Mouse (Mus musculus) forebrain, embryonic 16.5 days (tissue): ENCODE data around the gene Nags. TPM values are rescaled to one million over a fixed set of nuclear protein-coding genes. Genes with fewer than 3 reads are reported as not detected.

ENCODE experiments used
- ATAC-seq: fragments of 200-750 bp; cut with Nextera tagmentation; 2 replicates; pipeline ENCODE4 v1.8.0; 2017; ENCODE audit warnings: mild to moderate bottlenecking, moderate library complexity
- H3K27ac ChIP-seq: fragments of 300-500 bp; sonication (generic); 2 replicates; pipeline ENCODE4 v1.5.1; 2014; ENCODE audit warnings: low read length, control low read depth
- H3K27me3 ChIP-seq: fragments of 300-500 bp; sonication (generic); replicated peaks from 2 replicates; pipeline ENCODE4 v1.6.1; 2014; ENCODE audit warnings: low read length; ENCODE audit not compliant: control insufficient read depth, insufficient read depth
- H3K36me3 ChIP-seq: fragments of 300-500 bp; sonication (generic); 2 replicates; pipeline ENCODE4 v1.6.1; 2014; ENCODE audit not compliant: control insufficient read depth, insufficient read depth
- H3K4me1 ChIP-seq: fragments of 300-500 bp; sonication (generic); replicated peaks from 2 replicates; pipeline ENCODE4 v1.6.1; 2014; ENCODE audit warnings: low read length; ENCODE audit not compliant: control insufficient read depth, insufficient read depth
- H3K4me2 ChIP-seq: fragments of 300-500 bp; sonication (generic); 2 replicates; pipeline ENCODE4 v1.6.1; 2014; ENCODE audit warnings: mild to moderate bottlenecking, low read length, control low read depth
- H3K4me3 ChIP-seq: fragments of 300-500 bp; sonication (generic); replicated peaks from 2 replicates; pipeline ENCODE4 v1.5.1; 2014; ENCODE audit warnings: mild to moderate bottlenecking, low read length, control low read depth
- H3K9ac ChIP-seq: fragments of 300-500 bp; sonication (generic); replicated peaks from 2 replicates; pipeline ENCODE4 v1.6.1; 2014; ENCODE audit warnings: low read depth, low read length, control low read depth
- H3K9me3 ChIP-seq: fragments of 300-500 bp; sonication (generic); 2 replicates; pipeline ENCODE4 v1.6.1; 2016; ENCODE audit warnings: low read length; ENCODE audit not compliant: control insufficient read depth
- WGBS: fragments of 180-500 bp; shearing (Covaris S2); extraction: QIAGEN DNeasy Blood & Tissue Kit; methylation state at CpG from one replicate; pipeline ENCODE4 v1.1.7; 2014; 5-methylcytosine and 5-hydroxymethylcytosine counted together
- polyA plus RNA-seq: library from polyadenylated mRNA; unstranded; fragments of >200 nt; fragmentation: Nextera tagmentation; extraction: Ambion mirVana; gene quantifications from 2 replicates; pipeline ENCODE4 v1.2.1, GENCODE M21; 2015

The Nags gene
- polyA plus RNA-seq, 1 experiment from 2014 or later = not detected

GRCm38 (mm10) chr11:102116241-102116640 is 29.1 kb upstream of the Nags start:
- H3K4me1 ChIP-seq = no peaks in the 10 kb centered on the region
- no peak for ATAC-seq
- H3K27me3 ChIP-seq = no peaks in the 10 kb centered on the region
- H3K9me3 ChIP-seq = no peaks in the 10 kb centered on the region
- H3K4me3 ChIP-seq = no peak overlapping the region
- no peak overlapping the region for H3K27ac ChIP-seq
- H3K4me2 ChIP-seq = no peak overlapping the region
- H3K9ac ChIP-seq = no peak overlapping the region
- H3K36me3 ChIP-seq = no peaks in the 10 kb centered on the region
- 81% methylated on average over 8 of the region's 8 CpGs for WGBS

GRCm38 (mm10) chr11:102117386-102117785 is 27.9 kb upstream of the Nags start:
- Histone ChIP-seq H3K4me1 (no peaks in the 10 kb centered on the region), H3K4me2 (no peak overlapping the region), H3K9ac (no peak overlapping the region), H3K36me3 (no peaks in the 10 kb centered on the region), H3K27me3 (no peaks in the 10 kb centered on the region), H3K4me3 (no peak overlapping the region), H3K27ac (no peak overlapping the region), H3K9me3 (no peaks in the 10 kb centered on the region)
- ATAC-seq = no peak
- WGBS = 80% methylated on average over 6 of the region's 6 CpGs

- WGBS = 29% methylated on average over 4 of the region's 4 CpGs
- Histone ChIP-seq H3K9me3 (no peaks in the 10 kb centered on the region), H3K9ac (no peak overlapping the region), H3K4me1 (peaks cover 7% of the 10 kb centered on the region), H3K27ac (no peak overlapping the region), H3K4me2 (no peak overlapping the region), H3K4me3 (no peak overlapping the region), H3K27me3 (0 out of 2 replicates have a peak, but pooled peaks cover 2% of the 10 kb centered on the region), H3K36me3 (no peaks in the 10 kb centered on the region)
- ATAC-seq = no peak
These were observed 10.8 kb upstream of the Nags start for GRCm38 (mm10) chr11:102134516-102134915.

GRCm38 (mm10) chr11:102137625-102138446 is 7.5 kb upstream of the Nags start:
- H3K27me3 ChIP-seq = 0 out of 2 replicates have a peak, but pooled peaks cover 2% of the 10 kb centered on the region
- peak; percentile 36; the same call in 1 of the 2 replicates for ATAC-seq
- peak overlapping the region; percentile 27 for H3K4me3 ChIP-seq
- H3K27ac ChIP-seq = no peak overlapping the region
- H3K4me2 ChIP-seq = peak overlapping the region; percentile 53
- no peaks in the 10 kb centered on the region for H3K9me3 ChIP-seq
- H3K9ac ChIP-seq = peak overlapping the region; percentile 51
- 46% methylated on average over 13 of the region's 13 CpGs for WGBS
- H3K36me3 ChIP-seq = no peaks in the 10 kb centered on the region
- peaks cover 7% of the 10 kb centered on the region for H3K4me1 ChIP-seq

GRCm38 (mm10) chr11:102138447-102138740 is 6.9 kb upstream of the Nags start:
- Histone ChIP-seq H3K27ac (no peak overlapping the region), H3K9ac (peak overlapping the region; percentile 51), H3K27me3 (peaks cover 6% of the 10 kb centered on the region), H3K4me3 (peak overlapping the region; percentile 27), H3K36me3 (no peaks in the 10 kb centered on the region), H3K4me1 (peaks cover 7% of the 10 kb centered on the region), H3K9me3 (no peaks in the 10 kb centered on the region), H3K4me2 (peak overlapping the region; percentile 53)
- WGBS = under 1% methylated on average over 18 of the region's 18 CpGs
- ATAC-seq = peak; percentile 67

- no peaks in the 10 kb centered on the region for H3K36me3 ChIP-seq
- H3K4me3 ChIP-seq = no peak overlapping the region
- H3K9ac ChIP-seq = no peak overlapping the region
- no peaks in the 10 kb centered on the region for H3K9me3 ChIP-seq
- no peak overlapping the region for H3K4me2 ChIP-seq
- peaks cover 25% of the 10 kb centered on the region for H3K27me3 ChIP-seq
- WGBS = 2% methylated on average over 5 of the region's 5 CpGs
- H3K4me1 ChIP-seq = peaks cover 5% of the 10 kb centered on the region
- no peak overlapping the region for H3K27ac ChIP-seq
- ATAC-seq = no peak
These were observed 4.8 kb upstream of the Nags start for GRCm38 (mm10) chr11:102140508-102140907.

- H3K4me1 ChIP-seq = peaks cover 14% of the 10 kb centered on the region
- no peak overlapping the region for H3K4me3 ChIP-seq
- no peak for ATAC-seq
- WGBS = 69% methylated on average over 7 of the region's 7 CpGs
- H3K4me2 ChIP-seq = no peak overlapping the region
- H3K27ac ChIP-seq = no peak overlapping the region
- H3K9me3 ChIP-seq = no peaks in the 10 kb centered on the region
- H3K36me3 ChIP-seq = no peaks in the 10 kb centered on the region
- H3K27me3 ChIP-seq = peaks cover 42% of the 10 kb centered on the region
- no peak overlapping the region for H3K9ac ChIP-seq
These were observed 3.0 kb upstream of the Nags start for GRCm38 (mm10) chr11:102142355-102142754.

- peaks cover 60% of the 10 kb centered on the region for H3K27me3 ChIP-seq
- H3K4me2 ChIP-seq = peak overlapping the region; percentile 27; the same call in 1 of the 2 replicates
- no peak overlapping the region for H3K9ac ChIP-seq
- H3K36me3 ChIP-seq = no peaks in the 10 kb centered on the region
- peaks cover 12% of the 10 kb centered on the region for H3K4me1 ChIP-seq
- ATAC-seq = no peak
- no peak overlapping the region for H3K27ac ChIP-seq
- H3K9me3 ChIP-seq = no peaks in the 10 kb centered on the region
- WGBS = 21% methylated on average over 13 of the region's 13 CpGs
- 0 out of 2 replicates have a peak overlapping the region, but pooled peaks have one; percentile 23 for H3K4me3 ChIP-seq
These were observed 299 bp upstream of the Nags start for GRCm38 (mm10) chr11:102144957-102145470.

- no peak for ATAC-seq
- Histone ChIP-seq H3K4me1 (peaks cover 12% of the 10 kb centered on the region), H3K36me3 (no peaks in the 10 kb centered on the region), H3K4me3 (no peak overlapping the region), H3K27ac (no peak overlapping the region), H3K9ac (no peak overlapping the region), H3K27me3 (peaks cover 60% of the 10 kb centered on the region), H3K9me3 (no peaks in the 10 kb centered on the region), H3K4me2 (no peak overlapping the region)
- WGBS = 7% methylated on average over 16 of the region's 16 CpGs
These were observed 692 bp downstream of the Nags start for GRCm38 (mm10) chr11:102146005-102146404.
